Mouse (Mus musculus) hindbrain, embryonic 13.5 days (tissue): ENCODE results near the gene Ormdl1. TPM values are rescaled to one million over a fixed set of nuclear protein-coding genes. Genes with fewer than 3 reads are reported as not detected.
A peak's percentile ranks its signal among the peaks of the same experiment; 100 is the strongest.
"Not testable (repeated sequence)": the region's sequence is repeated elsewhere in the genome, so short reads cannot be mapped to it uniquely, and the experiment has no call there.

Experiments used
- ATAC-seq: fragments of 200-750 bp; cut with Nextera tagmentation; 2 replicates; pipeline ENCODE4 v1.8.0; 2017; ENCODE audit warnings: moderate TSS enrichment; ENCODE audit not compliant: low FRiP score
- H3K27ac ChIP-seq: fragments of 300-500 bp; sonication (generic); 2 replicates; pipeline ENCODE4 v1.5.1; 2015; ENCODE audit warnings: inconsistent platforms, mild to moderate bottlenecking, moderate library complexity
- H3K27me3 ChIP-seq: fragments of 300-500 bp; sonication (generic); 2 replicates; pipeline ENCODE4 v1.6.1; 2015; ENCODE audit warnings: mild to moderate bottlenecking, inconsistent platforms
- H3K36me3 ChIP-seq: fragments of 300-500 bp; sonication (generic); 2 replicates; pipeline ENCODE4 v1.6.1; 2015; ENCODE audit warnings: mild to moderate bottlenecking, inconsistent platforms
- H3K4me1 ChIP-seq: fragments of 300-500 bp; sonication (generic); replicated peaks from 2 replicates; pipeline ENCODE4 v1.6.1; 2015; ENCODE audit warnings: inconsistent platforms
- H3K4me2 ChIP-seq: fragments of 300-500 bp; sonication (generic); 2 replicates; pipeline ENCODE4 v1.6.1; 2015; ENCODE audit warnings: inconsistent platforms, mild to moderate bottlenecking, moderate library complexity
- H3K4me3 ChIP-seq: fragments of 300-500 bp; sonication (generic); 2 replicates; pipeline ENCODE4 v1.5.1; 2015; ENCODE audit warnings: mild to moderate bottlenecking, inconsistent platforms
- H3K9ac ChIP-seq: fragments of 300-500 bp; sonication (generic); 2 replicates; pipeline ENCODE4 v1.6.1; 2015; ENCODE audit warnings: mild to moderate bottlenecking, inconsistent platforms
- H3K9me3 ChIP-seq: fragments of 300-500 bp; sonication (generic); 2 replicates; pipeline ENCODE4 v1.6.1; 2016; ENCODE audit warnings: inconsistent platforms
- WGBS: fragments of 180-500 bp; shearing (Covaris S2); methylation state at CpG from one replicate; pipeline ENCODE4 v1.1.7; 2015; 5-methylcytosine and 5-hydroxymethylcytosine counted together
- polyA plus RNA-seq: library from polyadenylated mRNA; unstranded; fragments of >200 nt; fragmentation: Nextera tagmentation; extraction: Ambion mirVana; gene quantifications from 2 replicates; pipeline ENCODE4 v1.2.1, GENCODE M21; 2015

Gene Ormdl1
- polyA plus RNA-seq, 1 experiment from 2014 or later: 61.6 TPM

- not testable (repeated sequence) for H3K36me3 ChIP-seq, H3K27me3 ChIP-seq, H3K4me3 ChIP-seq, H3K4me2 ChIP-seq, H3K9me3 ChIP-seq, H3K4me1 ChIP-seq, H3K9ac ChIP-seq, H3K27ac ChIP-seq, ATAC-seq
- WGBS: 85% methylated on average over 5 of the region's 5 CpGs
These were observed 36.6 kb downstream of the Ormdl1 start for GRCm38 (mm10) chr1:53333527-53333926.

DNA sequence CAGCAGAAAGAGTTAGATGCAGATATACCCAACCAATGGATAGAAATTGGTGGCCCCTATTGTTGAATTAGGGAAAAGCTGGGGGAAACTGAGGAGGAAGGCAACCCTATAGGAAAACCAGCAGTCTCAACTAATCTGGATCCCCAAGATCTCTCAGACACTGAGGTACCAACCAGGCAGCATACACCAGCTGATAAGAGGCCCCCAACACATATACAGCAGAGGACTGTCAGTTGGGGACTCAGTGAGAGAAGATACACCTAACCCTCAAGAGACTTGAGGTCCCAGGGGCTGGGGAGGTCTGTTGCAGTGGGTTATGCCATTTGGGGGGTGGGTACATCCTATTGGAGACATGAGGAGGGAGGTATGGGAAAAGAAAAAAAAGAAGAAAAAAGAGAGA, 38.6 kb downstream of the Ormdl1 start:
- Histone ChIP-seq H3K27me3 (no peaks in the 10 kb centered on the region), H3K9ac (no peak overlapping the region), H3K9me3 (peaks cover 9% of the 10 kb centered on the region; the same call in 1 of the 2 replicates), H3K27ac (no peak overlapping the region), H3K4me1 (no peaks in the 10 kb centered on the region), H3K4me2 (no peak overlapping the region), H3K4me3 (no peak overlapping the region), H3K36me3 (peaks cover 3% of the 10 kb centered on the region)
- ATAC-seq: no peak

DNA sequence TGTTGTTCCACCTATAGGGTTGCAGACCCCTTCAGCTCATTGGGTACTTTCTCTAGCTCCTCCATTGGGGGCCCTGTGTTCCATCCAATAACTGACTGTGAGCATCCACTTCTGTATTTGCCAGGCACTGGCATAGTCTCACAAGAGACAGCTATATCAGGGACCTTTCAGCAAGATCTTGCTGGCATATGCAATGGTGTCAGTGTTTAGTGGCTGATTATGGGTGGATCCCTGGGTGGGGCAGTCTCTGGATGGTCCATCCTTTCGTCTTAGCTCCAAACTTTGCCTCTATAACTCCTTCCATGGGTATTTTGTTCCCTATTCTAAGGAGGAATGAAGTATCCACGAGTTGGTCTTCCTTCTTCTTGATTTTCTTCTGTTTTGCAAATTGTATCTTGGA, 40.5 kb downstream of the Ormdl1 start:
- not testable (repeated sequence) for ATAC-seq, H3K4me2 ChIP-seq, H3K9ac ChIP-seq, H3K27me3 ChIP-seq, H3K4me1 ChIP-seq, H3K27ac ChIP-seq, H3K4me3 ChIP-seq
- Histone ChIP-seq H3K9me3 (peaks cover 24% of the 10 kb centered on the region; the same call in 1 of the 2 replicates), H3K36me3 (peaks cover 22% of the 10 kb centered on the region)
- 56% methylated on average over 2 of the region's 2 CpGs for WGBS

GRCm38 (mm10) chr1:53341071-53341470, 44.2 kb downstream of the Ormdl1 start:
- WGBS: 97% methylated on average over 2 of the region's 2 CpGs
- no peak overlapping the region for H3K9ac ChIP-seq
- H3K9me3 ChIP-seq: peaks cover 30% of the 10 kb centered on the region; the same call in 1 of the 2 replicates
- no peaks in the 10 kb centered on the region for H3K4me1 ChIP-seq
- H3K27ac ChIP-seq: no peak overlapping the region
- no peak overlapping the region for H3K4me2 ChIP-seq
- no peaks in the 10 kb centered on the region for H3K27me3 ChIP-seq
- H3K4me3 ChIP-seq: no peak overlapping the region
- ATAC-seq: no peak
- H3K36me3 ChIP-seq: peaks cover 51% of the 10 kb centered on the region

DNA sequence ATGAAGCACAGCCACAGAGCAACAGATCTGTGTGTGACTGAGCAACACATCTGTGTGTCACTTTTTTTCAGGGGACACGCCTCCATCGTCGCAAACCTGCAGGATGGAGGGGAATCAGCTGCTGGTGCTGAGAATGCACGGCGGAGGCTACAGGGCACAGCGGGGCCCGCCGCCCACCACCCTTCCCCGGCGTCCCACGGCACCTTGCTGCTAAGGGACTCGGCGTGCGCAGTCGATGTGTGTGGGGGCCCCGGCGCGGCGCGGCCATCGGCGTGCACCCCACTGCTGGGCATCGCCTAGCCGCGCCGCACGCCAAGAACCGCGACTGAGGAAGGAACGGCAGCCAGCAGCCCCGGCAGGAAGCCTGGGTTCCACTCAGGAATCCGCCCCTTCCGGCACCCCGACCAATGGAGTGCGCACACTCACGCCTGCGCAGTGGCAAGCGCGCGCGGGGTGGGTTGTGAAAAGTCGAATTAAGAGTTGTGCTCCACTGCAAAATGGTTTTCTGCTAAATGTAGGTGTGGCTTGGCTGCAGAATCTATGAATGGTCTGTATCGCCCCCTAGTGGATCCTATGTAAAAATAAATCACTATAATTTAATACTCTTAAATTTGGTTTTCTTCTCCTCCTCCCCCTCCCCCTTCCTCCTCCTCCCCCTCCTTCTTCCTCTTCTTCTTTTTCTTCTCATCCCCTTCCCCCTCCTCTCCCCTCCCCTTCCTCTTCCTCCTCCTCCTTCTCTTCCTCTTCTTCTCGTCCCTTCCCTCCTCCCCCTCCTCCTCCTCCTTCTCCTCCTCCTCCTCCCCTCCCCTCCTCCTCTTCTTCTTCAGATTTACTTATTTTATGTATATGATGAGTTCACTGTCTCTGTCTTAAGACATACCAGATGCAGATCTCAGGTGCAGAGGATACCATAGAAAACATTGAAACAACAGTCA, 55.7 kb downstream of the Ormdl1 start, which contains the start of the genes Asdurf, Gm28551 and Asnsd1:
Gene Asdurf, minus strand, starts transcription at position 293 of the 935 bp plus-strand sequence.
Gene Gm28551, minus strand, starts transcription at position 341 of the 935 bp plus-strand sequence.
Gene Asnsd1, minus strand, starts transcription at position 426 of the 935 bp plus-strand sequence.
- H3K4me3 ChIP-seq: peak within 1 kb of the TSS; percentile 78
- peak within 1 kb of the TSS; percentile 94 for H3K9ac ChIP-seq
- peak within 1 kb of the TSS; percentile 57 for H3K4me2 ChIP-seq
- H3K4me1 ChIP-seq: peaks cover 9% of the 10 kb centered on the region
- peak within 1 kb of the TSS; percentile 94 for H3K27ac ChIP-seq
- WGBS: under 1% methylated on average over 44 of the region's 44 CpGs
- H3K27me3 ChIP-seq: no peaks in the 10 kb centered on the region
- peak; percentile 100 for ATAC-seq
- H3K36me3 ChIP-seq: peaks cover 16% of the 10 kb centered on the region
- no peaks in the 10 kb centered on the region for H3K9me3 ChIP-seq

GRCm38 (mm10) chr1:53358988-53359387, 62.1 kb downstream of the Ormdl1 start:
- no peak overlapping the region for H3K4me2 ChIP-seq
- no peak for ATAC-seq
- H3K36me3 ChIP-seq: no peaks in the 10 kb centered on the region
- no peak overlapping the region for H3K27ac ChIP-seq
- no peaks in the 10 kb centered on the region for H3K4me1 ChIP-seq
- no peak overlapping the region for H3K9ac ChIP-seq
- H3K9me3 ChIP-seq: no peaks in the 10 kb centered on the region
- H3K27me3 ChIP-seq: no peaks in the 10 kb centered on the region
- H3K4me3 ChIP-seq: no peak overlapping the region

Other genes with a start within 250 kb of the Ormdl1 start
- gene Mstn, start 235.5 kb upstream of the Ormdl1 start, polyA plus RNA-seq: 0.35 and 0.75 TPM in 2 replicates
- not detected in 2 replicates for gene 1700019A02Rik, start 109.5 kb upstream of the Ormdl1 start, polyA plus RNA-seq
- gene Pms1, start 77 bp upstream of the Ormdl1 start, polyA plus RNA-seq: 11.1 and 12.2 TPM in 2 replicates
- gene Gm28778, start within 50 bp of the Ormdl1 start, polyA plus RNA-seq: not detected in 2 replicates
- gene Osgepl1, start 16.5 kb downstream of the Ormdl1 start, polyA plus RNA-seq: 20.7 and 21.4 TPM in 2 replicates
- 4.8 and 14.4 TPM in 2 replicates for gene Asdurf, start 55.5 kb downstream of the Ormdl1 start, polyA plus RNA-seq
- gene Gm28551, start 55.6 kb downstream of the Ormdl1 start, polyA plus RNA-seq: 1.8 and 1.9 TPM in 2 replicates
- gene Asnsd1, start 55.7 kb downstream of the Ormdl1 start, polyA plus RNA-seq: 63.0 and 64.4 TPM in 2 replicates